Mouse (Mus musculus): ENCODE data around the gene Kctd21. TPM values are rescaled to one million over a fixed set of nuclear protein-coding genes. Genes with fewer than 3 reads are reported as not detected.

The Kctd21 gene
- polyA plus RNA-seq, 1 experiment from 2014 or later: 6.4 TPM

DNA sequence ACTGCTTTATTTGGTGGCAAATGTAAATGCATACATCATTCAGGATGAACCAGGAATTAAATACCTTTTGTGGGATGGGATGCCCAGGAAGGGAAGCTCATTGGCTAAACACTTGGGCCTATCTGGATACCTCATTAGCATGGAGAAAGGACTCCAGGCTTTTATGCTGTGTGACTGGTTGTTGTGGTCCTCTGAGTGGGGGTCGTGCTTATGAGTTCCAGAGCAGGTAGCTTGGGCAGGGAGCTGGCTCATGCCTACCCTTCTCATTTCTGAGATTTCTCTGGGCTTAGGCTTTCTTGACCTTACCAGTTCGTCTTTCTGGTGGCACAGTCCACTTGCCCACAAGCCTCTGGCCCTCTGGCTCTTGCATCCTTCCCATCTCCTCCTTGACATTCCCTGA lies 62.2 kb downstream of the Kctd21 start:
- WGBS: 86% methylated on average over 2 of the region's 2 CpGs
- Histone ChIP-seq H3K4me1 (peaks cover under 1% of the 10 kb centered on the region; the same call in 1 of the 2 replicates), H3K9ac (replicated peaks) (no peak overlapping the region), H3K27ac (replicated peaks) (no peak overlapping the region), H3K4me3 (replicated peaks) (no peak overlapping the region), H3K9me3 (replicated peaks) (no peaks in the 10 kb centered on the region), H3K27me3 (replicated peaks) (no peaks in the 10 kb centered on the region), H3K4me2 (no peak overlapping the region), H3K36me3 (peaks cover 7% of the 10 kb centered on the region; the same call in 1 of the 2 replicates)
- no peak for ATAC-seq (ENCODE audit: low FRiP score)

DNA sequence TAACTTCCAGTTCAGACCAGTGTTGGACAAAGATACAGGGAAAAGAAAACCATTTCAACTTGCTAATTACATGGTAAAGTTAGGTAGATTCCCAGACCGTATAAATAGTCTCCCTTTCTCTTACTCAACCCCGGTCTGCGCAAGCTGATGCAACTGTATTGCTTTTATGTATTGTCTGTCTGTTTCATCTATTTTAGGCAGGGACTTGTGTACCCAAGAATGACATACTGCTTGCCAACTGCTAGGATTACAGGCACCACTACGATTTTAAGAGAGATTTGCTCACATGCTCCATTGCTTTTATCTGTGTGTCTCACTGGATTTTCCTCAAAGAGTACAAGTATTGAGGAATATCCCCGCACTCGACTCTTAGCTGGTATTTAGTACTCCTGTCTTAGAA lies 66.8 kb downstream of the Kctd21 start:
- WGBS: 91% methylated on average over 6 of the region's 6 CpGs
- Histone ChIP-seq H3K36me3 (no peaks in the 10 kb centered on the region; the same call in none of the 2 replicates), H3K4me2 (no peak overlapping the region), H3K9ac (replicated peaks) (no peak overlapping the region), H3K4me1 (peaks cover 24% of the 10 kb centered on the region), H3K27ac (replicated peaks) (no peak overlapping the region), H3K4me3 (replicated peaks) (no peak overlapping the region), H3K9me3 (replicated peaks) (no peaks in the 10 kb centered on the region), H3K27me3 (replicated peaks) (no peaks in the 10 kb centered on the region)
- ATAC-seq (ENCODE audit: low FRiP score): no peak

Other genes with a start within 250 kb of the Kctd21 start
- gene Usp35, start 307 bp upstream of the Kctd21 start, polyA plus RNA-seq (2015; fragmentation: Nextera tagmentation; extraction: Ambion mirVana): 3.6 and 4.5 TPM in 2 replicates
- 12.8 and 19.4 TPM in 2 replicates for gene Alg8, start 39.3 kb downstream of the Kctd21 start, polyA plus RNA-seq (2015; fragmentation: Nextera tagmentation; extraction: Ambion mirVana)
- 469 and 526 TPM in 2 replicates for gene Ndufc2, start 67.7 kb downstream of the Kctd21 start, polyA plus RNA-seq (2015; fragmentation: Nextera tagmentation; extraction: Ambion mirVana)
- gene Thrsp, start 85.4 kb downstream of the Kctd21 start, polyA plus RNA-seq (2015; fragmentation: Nextera tagmentation; extraction: Ambion mirVana): 1.5 and 2.1 TPM in 2 replicates
- 2.1 and 3.0 TPM in 2 replicates for gene Kctd14, start 119.0 kb downstream of the Kctd21 start, polyA plus RNA-seq (2015; fragmentation: Nextera tagmentation; extraction: Ambion mirVana)
- 39.2 and 39.5 TPM in 2 replicates for gene Ints4, start 148.6 kb downstream of the Kctd21 start, polyA plus RNA-seq (2015; fragmentation: Nextera tagmentation; extraction: Ambion mirVana)
- 56.8 and 58.3 TPM in 2 replicates for gene Aamdc, start 247.2 kb downstream of the Kctd21 start, polyA plus RNA-seq (2015; fragmentation: Nextera tagmentation; extraction: Ambion mirVana)
- 24.3 and 25.2 TPM in 2 replicates for gene Rsf1, start 247.6 kb downstream of the Kctd21 start, polyA plus RNA-seq (2015; fragmentation: Nextera tagmentation; extraction: Ambion mirVana)

Data from neural tube, embryonic 15.5 days (tissue).